Mouse (Mus musculus) spleen, adult 2 months (tissue): ENCODE measurements around the gene BC049715.

Experiments
- CTCF ChIP-seq: fragments of 200-500 bp; IDR thresholded peaks from 2 replicates; pipeline ENCODE4 v1.5.1; 2011; ENCODE audit warnings: mild to moderate bottlenecking, inconsistent platforms; ENCODE audit not compliant: insufficient read depth, insufficient read length, insufficient replicate concordance; ENCODE audit errors: extremely low read depth
- POLR2A ChIP-seq: fragments of 200-500 bp; IDR thresholded peaks from 2 replicates; pipeline ENCODE4 v1.6.1; 2011; ENCODE audit warnings: low read depth, low read length, inconsistent platforms

DNA sequence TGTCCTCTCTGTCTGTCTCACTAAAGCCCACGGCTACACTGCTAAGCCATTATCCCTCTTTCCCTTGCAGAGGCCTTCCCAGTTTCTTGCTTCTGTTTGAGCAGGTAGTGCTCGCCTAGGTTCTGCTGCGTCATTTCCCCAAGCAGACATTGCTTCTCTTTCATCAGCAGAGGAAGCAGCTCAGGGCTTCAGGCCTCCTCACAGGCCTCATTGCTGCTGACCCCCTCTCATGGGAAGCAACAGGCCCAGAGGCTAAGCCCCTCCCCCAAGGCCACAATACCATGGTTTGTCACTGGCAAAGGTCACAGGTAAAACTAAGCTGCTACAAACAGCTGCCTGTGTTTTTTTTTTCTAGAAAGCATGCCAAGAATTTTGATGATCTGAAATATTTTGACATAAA lies 25.3 kb downstream of the BC049715 start:
- TF ChIP-seq CTCF = no peak
- TF ChIP-seq POLR2A = no peak
